Mouse (Mus musculus) gastrocnemius, postnatal 25 days (tissue): ENCODE results near the gene Nfe2. TPM values are rescaled to one million over a fixed set of nuclear protein-coding genes. Genes with fewer than 3 reads are reported as not detected.

Experiments used
- DNase-seq: peaks from one replicate; pipeline ENCODE4 v3.0.0; 2022
- long read RNA-seq, 2 experiments: library from polyadenylated mRNA; stranded (forward); transcript quantifications; one replicate each; pipeline ENCODE4 v2.0.0; 2021
- total RNA-seq, 2 experiments: library from RNA; stranded (reverse); gene quantifications; 1 replicate in 1 of 2; 2 replicates in 1 of 2; pipeline ENCODE4 v1.2.3; 2021

Nfe2 gene
- not detected for total RNA-seq
- long read RNA-seq, experiment 1, result 0 reads
- long read RNA-seq, experiment 2, result 0 reads

GRCm38 (mm10) chr15:103257790-103258728 is at the start of gene Nfe2:
Gene Nfe2, minus strand, starts transcription at chr15:103258403.
- DNase-seq, result peak; percentile 56

GRCm38 (mm10) chr15:103307125-103307524 is 48.9 kb upstream of the Nfe2 start:
- DNase-seq, result peak; percentile 75

GRCm38 (mm10) chr15:103305792-103306645 is 47.8 kb upstream of the Nfe2 start:
- no peak for DNase-seq

- DNase-seq, result peak; percentile 96
Observed at GRCm38 (mm10) chr15:103305070-103305678, 47.0 kb upstream of the Nfe2 start.

- no peak for DNase-seq
Observed at GRCm38 (mm10) chr15:103304616-103304969, 46.4 kb upstream of the Nfe2 start.

- no peak for DNase-seq
Observed at GRCm38 (mm10) chr15:103303916-103304615, 45.9 kb upstream of the Nfe2 start.

GRCm38 (mm10) chr15:103302341-103303021 is 44.3 kb upstream of the Nfe2 start:
- no peak for DNase-seq

GRCm38 (mm10) chr15:103301547-103302340 is 43.5 kb upstream of the Nfe2 start:
- DNase-seq, result no peak

GRCm38 (mm10) chr15:103301046-103301445 is 42.8 kb upstream of the Nfe2 start:
- no peak for DNase-seq

- DNase-seq, result no peak
Observed at GRCm38 (mm10) chr15:103300560-103300959, 42.4 kb upstream of the Nfe2 start.

GRCm38 (mm10) chr15:103300067-103300471 is 41.9 kb upstream of the Nfe2 start:
- no peak for DNase-seq

- DNase-seq, result no peak
Observed at GRCm38 (mm10) chr15:103299644-103300043, 41.4 kb upstream of the Nfe2 start.

GRCm38 (mm10) chr15:103298861-103299616 is 40.8 kb upstream of the Nfe2 start:
- no peak for DNase-seq

GRCm38 (mm10) chr15:103298026-103298425 is 39.8 kb upstream of the Nfe2 start:
- no peak for DNase-seq

GRCm38 (mm10) chr15:103297313-103297712 is 39.1 kb upstream of the Nfe2 start:
- no peak for DNase-seq

GRCm38 (mm10) chr15:103295851-103296250 is 37.6 kb upstream of the Nfe2 start:
- no peak for DNase-seq

- no peak for DNase-seq
Observed at GRCm38 (mm10) chr15:103294649-103295048, 36.4 kb upstream of the Nfe2 start.

GRCm38 (mm10) chr15:103293375-103293774 is 35.2 kb upstream of the Nfe2 start:
- no peak for DNase-seq

GRCm38 (mm10) chr15:103292673-103293345 is 34.6 kb upstream of the Nfe2 start:
- DNase-seq, result no peak
